Mouse (Mus musculus): ENCODE measurements around the gene Aff1.

GRCm38 (mm10) chr5:103848546-103848945 lies 156.4 kb downstream of the Aff1 start:
- TF ChIP-seq CTCF (IDR thresholded peaks at IDR 0.05; ENCODE audit: low read depth) (no peak), EP300 (IDR thresholded peaks at IDR 0.05; ENCODE audit: low read depth) (no peak)

All from liver, embryonic 14.5 days (tissue).